Mouse (Mus musculus) left cerebral cortex, adult 2 months (tissue): ENCODE data around the gene Fam163b. TPM values are rescaled to one million over a fixed set of nuclear protein-coding genes. Genes with fewer than 3 reads are reported as not detected.

Experiments used
- DNase-seq, 2 experiments: peaks; one replicate each; pipeline ENCODE4 v3.0.0; 2021 to 2022; ENCODE audit warnings: low spot score in 2 of 2, mixed read lengths in 1 of 2; ENCODE audit errors: extremely low spot score in 1 of 2
- H3K27ac ChIP-seq: fragments of 200-600 bp; 2 replicates; pipeline ENCODE4 v1.8.1; 2022
- H3K4me3 ChIP-seq: fragments of 200-600 bp; 2 replicates; pipeline ENCODE4 v1.8.1; 2022
- CTCF ChIP-seq: fragments of 200-600 bp; IDR thresholded peaks from 2 replicates; pipeline ENCODE4 v1.8.1; 2022; ENCODE audit warnings: antibody characterized with exemption, mild to moderate bottlenecking, moderate library complexity
- intact Hi-C: fragments of 180-260 bp; cut with DNase I; formaldehyde crosslinking; loops from one replicate; pipeline ENCODE4 v1.15.1; 2025
- long read RNA-seq, 2 experiments: library from polyadenylated mRNA; stranded (forward); transcript quantifications; one replicate each; pipeline ENCODE4 v2.0.0; 2021; ENCODE audit warnings: borderline mapping rate in 2 of 2
- total RNA-seq, 2 experiments: library from RNA; stranded (reverse); gene quantifications; 2 replicates each; pipeline ENCODE4 v1.2.3; 2021

Gene Fam163b
- 100 to 1,000 TPM; 103 to 109 TPM for total RNA-seq
- long read RNA-seq, experiment 1, transcript Fam163b-201 (3 exons, 2,959 nt) = major isoform, 72 of 81 reads
- long read RNA-seq, experiment 1, partial matches to known transcripts = 1 of 81 reads
- long read RNA-seq, experiment 1, other reads (novel, unspliced or antisense) = 8 of 81 reads
- long read RNA-seq, experiment 2, transcript Fam163b-201 (3 exons, 2,959 nt) = major isoform, 39 of 47 reads
- long read RNA-seq, experiment 2, partial matches to known transcripts = 1 of 47 reads
- long read RNA-seq, experiment 2, other reads (novel, unspliced or antisense) = 7 of 47 reads

DNA sequence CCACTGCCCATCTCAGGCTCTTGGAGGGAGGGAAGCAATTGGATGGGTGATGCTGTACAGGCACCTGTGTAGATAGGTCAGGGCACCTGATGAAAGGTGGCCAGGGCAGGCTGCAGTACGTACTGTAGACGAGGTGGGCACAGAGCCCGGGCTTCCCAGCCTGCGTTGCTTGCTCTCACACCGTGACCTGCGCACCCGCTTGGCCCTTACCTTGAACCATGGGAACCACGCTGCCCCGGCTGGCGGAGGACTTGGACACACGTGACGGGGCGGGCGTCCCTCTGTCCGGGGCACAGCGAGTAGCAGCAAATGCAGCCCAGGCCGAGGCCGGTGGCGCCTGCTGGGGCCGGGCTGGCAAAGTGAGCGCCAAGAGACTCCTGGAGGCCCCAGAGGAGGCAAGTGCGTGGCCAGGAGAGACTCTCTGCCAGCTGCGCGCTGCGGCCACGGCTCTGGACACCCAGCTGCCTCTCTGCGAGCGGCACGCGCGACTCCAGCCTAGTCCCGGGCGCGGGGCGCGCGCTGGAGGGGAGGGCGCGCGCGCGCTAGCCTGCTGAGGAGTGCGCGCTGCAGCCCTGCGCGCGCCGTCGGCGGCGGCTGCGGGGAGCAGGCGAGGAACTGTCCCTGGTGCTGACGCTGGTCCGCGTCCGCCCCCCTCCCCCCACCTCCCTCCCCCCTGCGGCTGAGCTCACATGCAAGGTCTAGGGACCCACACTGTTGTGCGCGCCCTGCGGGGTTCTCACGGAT lies at the start of gene Fam163b:
TSS of gene Fam163b (minus strand) at position 542 of the 744 bp plus-strand sequence.
- peak within 1 kb of the TSS; percentile 68 for H3K4me3 ChIP-seq
- intact Hi-C loops = loop anchor here (1.0 to 5.0 kb wide), 2 partner anchors 23 to 90 kb away; partner anchors contain the start of gene Dbh
- no peak for TF ChIP-seq CTCF
- peak; percentile 55 to 61 for DNase-seq
- H3K27ac ChIP-seq = peak within 1 kb of the TSS; percentile 90

DNA sequence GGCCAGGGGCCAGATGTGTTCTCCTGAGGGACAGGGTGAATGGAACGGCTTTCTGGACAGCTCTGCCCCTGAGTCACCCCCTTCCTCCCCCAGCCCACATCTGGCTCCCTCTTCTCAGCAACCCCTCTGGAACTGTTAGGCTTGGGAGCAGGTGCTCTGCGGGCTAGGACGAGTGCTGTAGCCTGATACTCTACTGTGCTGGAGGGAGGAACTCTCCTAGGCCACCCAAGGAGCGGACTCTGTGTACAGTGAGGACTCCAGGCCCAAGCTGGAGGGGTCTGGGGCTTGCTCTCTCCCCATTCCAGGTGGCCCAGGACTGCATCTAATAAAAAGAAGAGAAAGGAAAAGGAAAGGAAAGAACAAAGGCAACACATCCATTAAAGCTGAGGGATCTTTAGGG lies 47.7 kb upstream of the Fam163b start:
- Histone ChIP-seq H3K27ac (no peak overlapping the region), H3K4me3 (no peak overlapping the region)
- no peak for DNase-seq
- intact Hi-C loops = no loop called here
- TF ChIP-seq CTCF = no peak

DNA sequence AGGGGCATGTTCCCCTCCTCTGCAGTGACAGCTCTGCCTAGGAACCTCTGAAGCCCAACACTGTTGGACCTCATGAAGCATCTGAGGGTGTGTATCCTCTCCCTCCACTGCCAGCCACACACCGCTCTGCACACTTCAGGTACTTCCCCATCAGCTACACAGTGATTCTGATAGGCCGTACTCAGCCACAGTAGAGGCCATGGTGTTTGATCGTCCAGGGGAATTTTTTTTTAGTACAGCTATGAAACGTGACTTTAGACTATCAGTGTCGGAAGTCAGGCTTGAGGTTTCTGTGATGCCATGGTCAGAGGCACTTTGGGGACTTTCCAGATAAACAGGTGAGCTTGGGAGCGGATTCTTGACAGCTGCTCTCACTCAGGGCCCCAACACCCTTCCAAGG lies 45.2 kb upstream of the Fam163b start:
- no peak for DNase-seq
- intact Hi-C loops = no loop called here
- Histone ChIP-seq H3K4me3 (no peak overlapping the region), H3K27ac (no peak overlapping the region)
- no peak for TF ChIP-seq CTCF

DNA sequence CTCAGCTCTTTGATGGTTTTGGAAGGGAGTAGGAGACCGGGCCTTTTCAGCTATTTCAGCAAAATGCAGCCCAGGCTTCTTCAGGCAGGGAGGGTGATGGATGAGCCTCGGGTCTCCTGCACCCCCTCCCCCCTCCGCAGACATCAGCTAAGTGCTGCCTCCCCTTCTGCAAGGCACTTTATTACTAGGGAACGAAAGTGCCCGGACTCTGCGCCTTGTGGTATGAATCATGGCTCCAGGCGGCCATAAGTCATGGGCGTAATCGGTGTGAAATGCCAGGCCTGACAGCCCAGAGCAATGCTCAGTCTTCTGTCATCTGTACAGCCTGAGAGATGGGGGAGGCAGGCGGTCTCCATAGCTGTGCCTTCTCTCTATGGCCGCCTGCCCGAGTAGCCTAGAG lies 41.4 kb upstream of the Fam163b start:
- Histone ChIP-seq H3K27ac (no peak overlapping the region), H3K4me3 (no peak overlapping the region)
- DNase-seq = no peak
- intact Hi-C loops = no loop called here
- TF ChIP-seq CTCF = no peak

DNA sequence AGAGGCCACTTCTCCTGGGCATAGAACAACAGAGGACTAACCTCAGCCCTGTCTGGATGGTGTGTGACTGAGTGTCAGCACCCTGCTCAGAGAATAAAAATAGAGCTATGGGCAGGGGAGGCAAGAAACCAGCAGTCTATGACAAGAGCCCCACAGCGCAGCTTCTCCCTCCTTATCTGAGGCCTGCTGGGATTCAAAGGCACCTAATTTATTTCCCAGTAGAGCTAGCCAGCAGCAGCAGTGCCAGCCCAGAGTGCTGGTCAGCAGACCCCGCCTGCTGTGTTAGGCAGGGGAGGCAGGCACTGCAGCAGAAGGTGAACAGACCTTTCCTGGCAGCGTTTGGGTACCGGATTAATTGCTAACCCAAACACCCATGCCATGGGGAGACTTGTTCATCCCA lies 39.6 kb upstream of the Fam163b start:
- H3K27ac ChIP-seq = no peak overlapping the region
- TF ChIP-seq CTCF = no peak
- intact Hi-C loops = no loop called here
- no peak overlapping the region for H3K4me3 ChIP-seq
- DNase-seq = no peak

DNA sequence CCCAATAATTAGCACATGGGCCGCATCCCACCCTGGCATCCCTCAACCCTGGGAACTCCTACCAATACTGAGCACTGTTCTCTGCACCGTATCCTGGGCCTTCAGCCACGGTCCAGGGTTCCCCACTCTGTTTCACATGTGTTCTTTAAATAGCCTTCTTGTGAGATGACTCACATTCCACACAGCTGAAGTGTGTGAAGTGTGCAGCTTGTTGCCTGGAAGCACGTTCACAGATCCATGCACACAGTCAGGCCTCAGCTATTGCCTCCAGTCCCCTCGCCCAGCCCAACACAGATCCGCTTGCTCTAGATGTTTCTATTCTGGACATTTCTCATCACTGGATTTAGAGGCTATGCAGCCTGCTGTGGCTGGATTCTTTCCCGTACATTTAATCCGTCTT lies 36.8 kb upstream of the Fam163b start:
- intact Hi-C loops = loop anchor here (2.0 kb wide), 1 partner anchor 48 kb away; no protein-coding TSS in a partner anchor
- TF ChIP-seq CTCF = no peak
- DNase-seq = no peak
- Histone ChIP-seq H3K27ac (peak overlapping the region; percentile 19; the same call in 1 of the 2 replicates), H3K4me3 (no peak overlapping the region)

DNA sequence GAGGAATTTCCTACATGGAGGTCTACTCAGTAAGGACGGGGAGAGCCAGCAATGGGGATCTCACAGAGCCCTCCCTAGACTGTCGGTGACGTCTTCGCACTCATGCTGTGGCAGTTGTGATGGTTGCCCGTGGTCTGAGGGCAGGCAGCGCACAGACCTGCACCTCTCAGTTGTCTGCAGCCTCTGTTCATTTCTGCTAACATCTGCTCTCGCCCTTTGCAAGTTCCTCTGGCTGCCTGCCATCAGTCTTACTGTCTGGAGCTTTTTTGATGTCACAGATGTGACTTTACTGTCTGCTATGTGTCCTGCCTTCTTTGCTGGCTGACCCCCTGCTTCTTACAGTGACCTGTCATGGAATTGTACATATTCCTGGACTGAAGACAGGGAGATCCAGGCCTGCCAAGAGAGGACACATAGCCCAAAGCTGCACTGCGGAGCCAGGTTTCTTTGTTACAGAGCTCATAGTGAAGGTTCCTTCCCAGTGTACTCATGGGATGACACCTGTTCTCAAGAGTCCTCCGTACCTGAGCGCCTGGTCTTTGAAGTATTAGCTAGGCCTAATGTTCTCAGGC lies 33.5 kb upstream of the Fam163b start:
- no peak overlapping the region for H3K27ac ChIP-seq
- no peak for DNase-seq
- no peak for TF ChIP-seq CTCF
- intact Hi-C loops = no loop called here
- H3K4me3 ChIP-seq = no peak overlapping the region

DNA sequence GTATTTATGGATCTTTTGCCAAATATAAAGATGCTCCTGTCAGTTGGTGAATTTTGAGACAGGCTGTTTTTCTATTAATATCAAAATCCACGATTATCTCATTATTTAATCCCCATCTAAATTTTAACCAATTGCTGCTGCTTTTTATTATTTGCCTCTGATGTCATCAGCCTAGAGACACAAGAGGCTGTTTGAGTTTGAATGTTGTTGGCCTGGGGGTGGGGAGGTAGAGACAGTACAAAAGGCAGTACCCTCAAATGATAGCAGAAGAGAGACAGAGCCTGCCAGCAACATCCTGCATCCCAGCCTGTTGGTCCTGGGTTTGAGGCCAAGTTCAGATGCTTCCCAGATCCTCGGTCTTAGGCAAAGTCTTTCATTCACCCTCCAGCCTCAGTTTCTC lies 32.0 kb upstream of the Fam163b start:
- intact Hi-C loops = no loop called here
- no peak for DNase-seq
- Histone ChIP-seq H3K4me3 (no peak overlapping the region), H3K27ac (no peak overlapping the region)
- TF ChIP-seq CTCF = no peak

DNA sequence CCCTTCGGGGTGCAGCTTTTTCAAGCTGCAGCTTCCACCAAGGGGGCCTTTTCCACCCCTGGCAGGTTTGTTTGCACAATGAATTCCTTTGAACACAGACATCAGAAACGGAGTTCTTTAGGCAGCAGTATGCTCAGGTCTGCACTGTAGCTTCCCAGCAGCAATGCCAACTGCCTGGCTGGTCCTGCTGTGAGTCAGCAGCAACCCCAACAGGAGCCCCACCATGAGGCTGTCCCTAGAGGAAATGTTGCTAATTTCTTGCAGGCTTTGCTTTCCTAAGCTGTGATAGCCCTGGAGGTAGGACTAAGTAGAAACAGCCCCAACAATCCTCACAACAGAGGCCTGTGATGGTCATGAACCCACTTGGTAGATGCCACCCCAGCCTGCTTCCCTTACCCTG lies 24.7 kb upstream of the Fam163b start:
- no peak for DNase-seq
- intact Hi-C loops = loop anchor here (5.0 kb wide), 1 partner anchor 70 kb away; no protein-coding TSS in a partner anchor
- no peak overlapping the region for H3K4me3 ChIP-seq
- peak; percentile 8; the same call in 1 of the 2 replicates for TF ChIP-seq CTCF
- peak overlapping the region; percentile 30 for H3K27ac ChIP-seq

DNA sequence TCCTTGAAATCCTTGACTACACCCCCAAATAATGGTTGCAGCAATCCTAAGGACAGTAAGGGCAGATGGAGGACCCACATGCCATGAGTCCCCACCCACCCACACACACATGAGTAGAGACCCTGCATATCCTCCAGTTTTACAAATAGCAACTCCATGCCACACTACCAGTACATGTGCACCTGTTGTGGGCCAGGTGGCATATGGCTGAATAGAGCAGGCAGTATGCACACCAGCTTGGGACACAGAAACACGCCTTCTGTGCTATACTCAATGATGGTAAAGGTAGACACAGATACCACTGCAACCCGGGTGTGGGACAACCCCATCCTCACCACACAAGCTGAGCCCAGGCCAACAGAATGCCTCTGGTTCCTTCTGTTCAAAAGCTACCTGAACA lies 23.8 kb upstream of the Fam163b start:
- Histone ChIP-seq H3K27ac (peak overlapping the region; percentile 30; the same call in 1 of the 2 replicates), H3K4me3 (no peak overlapping the region)
- intact Hi-C loops = loop anchor here (5.0 kb wide), 1 partner anchor 69 kb away; no protein-coding TSS in a partner anchor
- DNase-seq = no peak
- no peak for TF ChIP-seq CTCF

DNA sequence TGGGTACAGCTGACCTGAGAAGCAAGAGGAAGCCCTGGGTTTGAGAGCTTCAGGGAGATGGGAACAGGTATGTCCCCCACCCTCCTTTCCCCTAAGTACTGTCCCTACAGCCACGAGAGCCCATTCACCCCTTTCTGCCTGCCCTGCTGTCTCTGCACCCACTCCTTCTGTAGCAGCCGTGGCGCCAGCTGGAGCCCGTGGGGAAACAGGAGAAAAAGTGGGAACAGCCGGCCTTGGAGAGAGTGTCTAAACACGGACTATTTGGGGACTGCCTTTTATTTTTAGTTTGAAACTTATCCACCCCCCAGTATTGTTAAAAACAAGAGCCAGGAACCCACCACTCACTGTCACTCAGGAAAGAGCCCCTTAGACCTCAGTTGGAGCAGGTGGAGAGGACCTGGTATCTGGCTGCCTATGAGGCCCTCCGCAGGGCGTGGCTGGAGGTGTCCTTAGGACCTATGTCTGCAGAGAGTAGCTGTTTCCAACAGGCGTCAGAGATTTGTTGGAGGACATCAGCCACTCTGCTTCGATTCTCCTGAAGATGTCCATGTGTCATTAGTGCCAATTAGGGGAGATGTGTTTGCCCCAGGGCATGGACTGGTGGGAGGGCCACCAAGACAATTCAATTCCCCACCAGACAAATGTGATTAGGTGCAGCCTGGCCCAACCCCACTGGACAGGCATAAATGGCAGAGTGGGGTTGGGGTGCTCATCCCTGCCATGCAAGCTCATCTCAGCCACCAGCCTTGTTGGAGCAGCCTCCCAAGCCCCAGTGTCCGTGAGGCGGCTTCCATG lies 22.7 kb upstream of the Fam163b start, which contains the start of gene Dbh:
TSS of gene Dbh (plus strand) at position 438 of the 795 bp plus-strand sequence.
- H3K4me3 ChIP-seq = no peak within 1 kb of the TSS
- H3K27ac ChIP-seq = peak within 1 kb of the TSS; percentile 55
- intact Hi-C loops = loop anchor here (1.0 to 5.0 kb wide), 3 partner anchors 23 to 68 kb away; partner anchors contain the start of gene Fam163b
- peak; percentile 45 to 73 for DNase-seq
- TF ChIP-seq CTCF = no peak
